Mouse (Mus musculus) urinary bladder, adult 2 months (tissue): ENCODE data around the gene Pnliprp1. TPM values are rescaled to one million over a fixed set of nuclear protein-coding genes. Genes with fewer than 3 reads are reported as not detected.

Experiments used
- DNase-seq: peaks from one replicate; pipeline ENCODE4 v3.0.0; 2022; ENCODE audit warnings: low spot score
- polyA plus RNA-seq: library from polyadenylated mRNA; depleted of rRNA; stranded (reverse); fragments of >200 nt; gene quantifications from 2 replicates; pipeline ENCODE4 v1.2.3, GENCODE M21; 2012; rRNA removed

Gene Pnliprp1
- polyA plus RNA-seq, 1 experiment = not detected

DNA sequence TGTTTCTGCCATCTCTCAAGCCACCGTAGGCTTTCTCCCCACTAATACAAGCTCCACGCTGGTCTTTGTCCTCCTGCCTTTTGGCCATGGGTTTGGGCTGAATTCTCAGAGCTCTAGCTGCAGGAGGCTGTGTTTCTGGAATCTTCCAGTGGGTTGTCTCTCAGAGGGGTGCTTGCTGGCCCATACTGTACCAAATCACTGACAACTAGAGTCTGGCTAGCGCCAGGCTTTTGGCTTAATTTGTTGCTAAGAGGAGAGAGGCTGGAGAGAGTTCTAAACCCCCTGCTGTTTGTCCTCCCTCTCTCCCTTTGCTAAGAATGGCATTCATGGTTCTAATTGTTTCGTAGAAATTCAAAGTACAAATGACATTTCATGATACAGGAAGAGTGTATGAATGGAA lies 52.9 kb downstream of the Pnliprp1 start:
- DNase-seq = no peak

DNA sequence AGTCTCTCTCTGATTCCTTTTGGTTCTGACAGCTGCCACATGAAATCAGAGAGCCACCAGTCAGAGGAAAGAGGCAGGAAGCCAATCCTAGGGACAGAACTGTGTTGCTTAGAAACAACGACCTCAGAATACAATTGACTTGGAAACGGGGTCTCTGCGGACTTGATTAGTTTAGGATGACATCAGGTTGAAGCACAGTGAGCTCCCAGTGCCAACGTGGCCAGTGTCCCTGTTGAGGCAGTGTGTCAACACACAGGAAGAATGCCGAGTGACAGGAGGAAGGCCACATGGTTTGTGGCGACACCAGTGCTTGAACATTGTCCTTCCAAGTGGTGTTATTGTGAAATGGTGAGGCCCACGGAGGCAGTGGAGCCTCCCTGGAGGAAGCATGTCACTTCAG lies 55.3 kb downstream of the Pnliprp1 start:
- DNase-seq = no peak

DNA sequence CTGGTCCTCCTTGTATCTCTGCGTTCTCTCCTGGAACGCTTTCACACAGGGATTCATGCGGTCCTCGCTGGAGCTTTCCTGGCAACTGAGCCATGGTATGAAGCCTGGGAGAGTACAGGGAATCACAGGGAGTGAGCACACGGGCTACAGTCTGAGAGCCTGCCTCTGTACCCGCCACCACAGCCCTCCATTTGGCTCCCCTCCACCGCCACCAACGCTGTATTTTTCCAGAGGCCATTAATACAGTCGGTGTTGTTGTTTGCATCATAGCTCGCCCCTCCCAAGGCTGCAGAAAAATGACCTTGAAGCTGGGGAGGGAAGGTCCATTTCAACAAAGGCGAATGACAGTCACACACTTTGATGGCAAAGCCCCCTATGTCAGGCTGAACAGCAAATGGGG lies 60.5 kb downstream of the Pnliprp1 start:
- no peak for DNase-seq

Other genes starting within 250 kb of the Pnliprp1 start
- not detected in 2 replicates for gene Ccdc172, start 216.9 kb upstream of the Pnliprp1 start, polyA plus RNA-seq
- gene Pnlip, start 76.4 kb upstream of the Pnliprp1 start, polyA plus RNA-seq = 0.10 and 0.66 TPM in 2 replicates
- gene Pnliprp2, start 30.8 kb downstream of the Pnliprp1 start, polyA plus RNA-seq = 0.04 TPM in 1 of 2 replicates, not detected in the other
- 1.7 and 2.9 TPM in 2 replicates for gene 1700019N19Rik, start 65.6 kb downstream of the Pnliprp1 start, polyA plus RNA-seq
- 0.06 and 0.07 TPM in 2 replicates for gene Eno4, start 214.5 kb downstream of the Pnliprp1 start, polyA plus RNA-seq
- gene Hspa12a, start 214.8 kb downstream of the Pnliprp1 start, polyA plus RNA-seq = 11.5 and 13.9 TPM in 2 replicates